Mouse (Mus musculus) adrenal gland, postnatal 14 days (tissue): ENCODE measurements around the gene Atrnl1. TPM values are rescaled to one million over a fixed set of nuclear protein-coding genes. Genes with fewer than 3 reads are reported as not detected.
A peak's percentile ranks its signal among the peaks of the same experiment; 100 is the strongest.
"Not testable (repeated sequence)": the region's sequence is repeated elsewhere in the genome, so short reads cannot be mapped to it uniquely, and the experiment has no call there.

Experiments used
- DNase-seq: peaks from one replicate; pipeline ENCODE4 v3.0.0; 2021; ENCODE audit warnings: mixed read lengths
- total RNA-seq: library from RNA; stranded (reverse); gene quantifications from 2 replicates; pipeline ENCODE4 v1.2.3, GENCODE M21; 2021

The Atrnl1 gene
- total RNA-seq, 1 experiment from 2014 or later: 29.0 TPM

DNA sequence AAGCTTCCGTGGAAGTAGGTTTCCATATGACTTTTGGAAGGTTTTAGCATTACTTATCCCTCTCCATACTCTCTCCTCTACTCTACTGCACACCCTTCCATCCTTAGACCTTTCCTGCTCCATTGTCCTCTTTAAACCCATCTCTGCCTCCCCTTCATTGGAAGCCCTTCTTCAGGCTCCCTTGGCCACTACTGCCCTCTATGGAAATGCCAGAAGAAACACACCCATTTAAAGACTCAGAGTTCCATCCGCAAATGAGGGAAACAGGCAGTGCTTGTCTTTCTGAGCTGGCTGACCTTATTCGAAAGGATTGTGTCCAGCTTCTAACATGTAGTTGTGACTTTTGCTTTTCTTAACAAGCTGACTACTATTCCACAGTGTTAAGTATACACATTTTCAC lies 81.7 kb downstream of the Atrnl1 start:
- DNase-seq: no peak

DNA sequence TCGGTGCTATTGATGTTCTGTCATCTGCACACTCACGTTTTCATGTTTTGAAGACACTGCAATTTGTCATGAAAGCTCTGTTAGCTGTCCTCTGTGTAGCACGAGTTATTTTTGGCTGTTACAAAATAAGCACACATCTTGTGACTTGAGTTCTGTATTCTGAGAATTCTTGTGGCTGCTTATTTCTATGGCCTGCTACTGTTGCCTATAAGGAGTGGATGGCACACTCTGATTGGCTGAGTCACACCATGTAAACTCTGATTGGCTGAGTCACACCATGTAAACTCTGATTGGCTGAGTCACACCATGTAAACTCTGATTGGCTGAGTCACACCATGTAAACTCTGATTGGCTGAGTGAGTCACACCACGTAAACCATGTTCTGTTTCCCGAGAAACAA lies 85.9 kb downstream of the Atrnl1 start:
- DNase-seq: not testable (repeated sequence)

DNA sequence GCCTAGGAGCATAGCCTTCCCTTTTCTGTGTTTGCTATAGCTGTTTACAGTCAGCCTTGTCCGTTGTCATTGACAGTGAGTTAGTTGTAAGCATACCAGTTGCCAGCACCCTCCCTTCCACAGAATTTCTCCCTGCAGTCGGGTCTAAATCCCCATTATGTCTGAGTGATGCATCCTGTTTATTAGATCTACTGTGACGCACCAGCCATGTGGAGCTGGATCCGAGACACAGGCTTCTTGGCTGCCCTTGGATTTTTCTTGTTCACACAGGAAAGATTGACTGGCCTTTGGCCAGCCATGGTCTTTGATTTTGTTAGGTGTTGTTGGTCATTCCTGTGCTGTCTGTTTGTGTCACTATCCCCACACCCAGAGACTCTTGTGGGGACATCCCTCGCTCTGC lies 102.3 kb downstream of the Atrnl1 start:
- DNase-seq: peak; percentile 67

DNA sequence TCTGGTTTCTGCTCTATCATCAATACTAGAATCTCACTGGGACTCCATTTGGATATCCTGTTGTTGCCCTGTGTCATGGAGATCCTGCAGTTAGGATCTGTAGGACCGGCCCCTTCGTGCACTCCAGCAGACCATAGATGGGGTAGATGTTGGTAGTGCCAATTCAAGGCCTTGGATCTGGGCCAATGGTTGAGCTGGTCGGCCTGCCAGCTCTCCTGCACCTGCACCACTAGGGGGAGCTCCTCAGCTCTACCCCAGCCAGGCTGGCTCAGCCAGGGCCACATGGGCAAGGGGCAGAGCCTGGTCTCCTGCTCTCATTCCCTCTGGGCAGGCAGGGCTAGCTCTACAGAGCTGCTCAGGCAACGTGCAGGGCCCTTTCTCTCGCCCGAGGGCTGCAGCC lies 114.1 kb downstream of the Atrnl1 start:
- DNase-seq: peak; percentile 83

DNA sequence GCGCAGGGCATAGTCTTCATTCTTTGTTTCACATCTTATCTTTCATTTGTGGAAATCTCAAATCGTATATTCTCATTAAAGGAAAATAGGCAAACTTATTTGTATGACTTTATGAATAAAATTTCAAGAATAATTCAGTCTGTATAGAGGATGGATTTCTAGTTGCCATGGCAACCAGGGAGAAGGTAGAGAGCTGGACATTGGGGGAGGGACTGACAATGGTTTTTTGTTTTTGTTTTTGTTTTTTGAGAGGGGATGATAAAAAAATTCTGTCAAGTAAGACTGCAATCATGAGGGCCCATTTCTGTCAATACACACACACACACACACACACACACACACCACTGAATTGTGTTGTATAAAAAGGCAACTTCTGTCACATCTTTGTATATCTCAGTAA lies 114.5 kb downstream of the Atrnl1 start:
- DNase-seq: no peak

DNA sequence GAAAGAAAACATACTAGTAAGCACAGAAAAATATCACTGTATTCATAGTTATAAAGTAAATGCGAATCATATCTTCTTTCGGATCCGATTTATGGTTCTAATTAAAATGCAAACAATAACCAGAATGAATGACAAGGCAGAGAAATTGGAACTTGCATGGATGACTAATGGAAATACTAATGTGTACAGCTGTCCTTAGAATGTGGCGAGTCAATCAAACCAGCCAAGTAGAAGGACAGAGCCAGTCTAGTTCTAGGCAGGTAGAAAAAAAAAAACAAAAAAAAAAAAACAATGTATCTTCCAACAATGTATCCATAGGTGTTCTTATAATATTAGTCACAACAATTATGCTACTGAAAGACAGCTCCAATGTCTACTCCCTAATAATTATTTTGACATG lies 116.2 kb downstream of the Atrnl1 start:
- DNase-seq: no peak

DNA sequence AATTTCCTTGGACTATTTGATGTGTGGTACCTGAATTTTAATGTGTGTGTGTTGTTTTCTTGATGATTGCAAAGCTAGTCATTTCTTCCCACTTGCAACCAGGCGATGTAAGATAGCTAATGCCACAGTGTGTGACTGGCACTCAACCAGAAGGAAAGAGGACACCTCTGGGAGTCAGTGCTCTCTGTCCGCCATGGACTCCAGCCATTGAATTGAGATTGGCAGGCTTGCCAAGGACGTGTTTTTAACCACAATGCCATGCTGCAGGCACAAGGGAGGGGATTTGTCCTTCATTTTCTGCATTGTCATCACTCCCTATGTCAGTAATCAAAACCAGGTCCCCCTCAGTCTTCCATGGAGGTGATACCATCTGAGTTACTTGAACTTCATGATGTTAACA lies 126.6 kb downstream of the Atrnl1 start:
- peak; percentile 55 for DNase-seq

DNA sequence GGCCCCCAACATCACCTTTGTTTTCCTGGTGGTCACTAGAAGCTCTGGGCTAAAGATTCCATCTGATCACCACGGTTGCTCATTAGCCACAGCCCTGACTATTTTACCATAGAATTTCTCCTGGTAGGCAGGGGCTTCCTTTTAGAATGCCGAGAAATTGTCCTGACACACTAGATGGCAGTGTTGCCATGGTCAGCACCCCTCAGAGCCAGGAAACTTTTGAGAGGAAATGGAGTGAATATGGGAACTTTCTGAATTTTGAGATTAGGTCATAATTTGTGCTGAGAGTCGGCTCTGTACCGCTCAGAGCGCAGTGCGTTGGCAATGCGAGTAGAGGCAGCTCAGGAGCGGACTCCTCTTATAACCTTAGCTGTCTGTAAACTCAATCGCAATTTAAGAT lies 134.7 kb downstream of the Atrnl1 start:
- DNase-seq: peak; percentile 39

DNA sequence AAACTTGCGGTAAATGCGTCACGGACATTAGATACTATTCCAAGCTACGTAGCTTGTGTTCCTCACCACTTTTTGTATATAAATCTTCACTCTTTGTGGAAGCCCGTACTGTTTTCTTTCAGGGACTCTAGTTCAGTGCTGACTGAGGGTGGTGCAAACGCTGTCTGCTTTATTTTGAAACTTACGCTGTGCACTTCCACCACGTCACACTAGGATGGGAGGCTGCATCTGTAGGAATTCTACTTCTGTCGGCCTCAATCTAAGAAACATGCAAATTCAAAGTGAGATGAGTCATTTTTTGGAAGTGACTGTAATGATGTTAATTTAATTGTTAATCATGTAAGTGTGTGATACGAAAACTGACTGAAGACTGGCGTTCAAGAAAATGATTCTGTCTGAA lies 135.7 kb downstream of the Atrnl1 start:
- DNase-seq: no peak

DNA sequence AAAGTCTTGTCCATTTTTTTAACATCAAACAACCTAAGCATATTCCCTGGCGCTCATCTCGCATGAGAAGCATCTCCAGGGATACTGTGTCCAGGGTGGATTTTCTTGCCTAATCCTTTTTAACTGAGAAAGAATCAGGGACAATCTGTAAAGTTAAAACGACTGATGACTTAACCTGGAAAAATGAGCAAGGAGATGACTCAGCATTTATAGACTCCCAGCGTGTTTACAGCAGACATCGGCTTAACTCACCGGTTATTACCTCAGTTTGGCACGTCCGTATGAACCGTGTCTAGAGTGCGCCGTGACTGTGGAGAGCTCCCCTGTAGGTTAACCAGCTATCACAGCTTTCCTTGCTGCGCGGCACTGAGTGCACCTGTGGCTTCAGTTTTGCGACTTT lies 141.4 kb downstream of the Atrnl1 start:
- DNase-seq: no peak

DNA sequence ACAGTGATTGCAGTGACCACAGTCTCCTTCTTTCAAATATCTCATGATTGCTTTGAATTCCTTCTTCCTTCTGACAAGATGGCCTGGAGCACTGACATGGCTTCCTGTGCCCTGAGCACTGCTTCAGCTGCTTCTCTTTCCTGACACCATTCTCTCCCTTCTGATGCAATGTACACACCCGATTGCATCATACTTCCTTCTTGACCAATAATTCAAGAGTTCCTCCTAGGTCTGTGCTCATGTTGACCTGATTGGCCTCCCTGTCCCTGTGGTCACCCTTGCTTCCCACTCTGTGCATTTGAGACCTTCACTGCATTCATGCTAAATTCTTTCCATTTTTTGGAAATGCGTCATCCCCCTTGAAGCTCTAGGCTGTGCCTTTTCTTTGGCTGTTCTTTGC lies 151.7 kb downstream of the Atrnl1 start:
- DNase-seq: no peak

DNA sequence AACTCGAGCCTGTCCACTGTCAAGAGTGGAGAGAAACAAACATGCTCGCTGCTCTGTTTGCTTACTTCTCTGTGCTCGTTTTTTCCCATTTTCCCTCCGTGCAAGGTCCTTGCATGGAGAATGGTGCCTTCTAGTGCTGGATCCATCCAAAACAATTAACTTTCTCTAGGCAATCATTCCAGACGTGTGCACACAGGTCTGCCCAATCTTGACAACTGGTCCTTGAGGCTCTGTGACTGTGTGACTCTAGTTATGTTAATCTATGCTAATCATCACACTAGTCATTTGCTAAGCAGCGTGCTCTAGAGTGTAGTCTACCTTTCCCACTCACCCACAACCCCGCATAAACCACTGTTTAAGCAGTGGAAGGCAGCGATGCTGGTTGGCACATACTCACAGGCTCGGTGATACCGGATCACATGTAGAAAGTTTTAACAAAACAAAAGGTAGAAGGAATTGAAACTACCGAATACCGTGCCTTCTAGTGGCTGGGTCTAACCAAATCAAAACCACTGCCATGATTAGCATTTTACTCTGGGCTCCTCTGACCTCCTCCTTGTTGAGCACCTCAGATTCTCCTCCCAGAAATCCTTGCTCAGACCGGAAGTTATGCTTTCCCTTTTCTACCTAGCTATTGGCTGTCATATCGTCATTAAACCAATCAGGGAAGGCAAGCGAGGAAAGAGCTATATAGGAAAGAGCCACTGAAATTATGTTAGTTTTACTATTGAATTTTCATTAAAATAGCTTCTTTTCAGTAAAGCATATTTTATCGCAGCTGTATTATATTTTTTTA lies 153.9 kb downstream of the Atrnl1 start:
- DNase-seq: no peak

DNA sequence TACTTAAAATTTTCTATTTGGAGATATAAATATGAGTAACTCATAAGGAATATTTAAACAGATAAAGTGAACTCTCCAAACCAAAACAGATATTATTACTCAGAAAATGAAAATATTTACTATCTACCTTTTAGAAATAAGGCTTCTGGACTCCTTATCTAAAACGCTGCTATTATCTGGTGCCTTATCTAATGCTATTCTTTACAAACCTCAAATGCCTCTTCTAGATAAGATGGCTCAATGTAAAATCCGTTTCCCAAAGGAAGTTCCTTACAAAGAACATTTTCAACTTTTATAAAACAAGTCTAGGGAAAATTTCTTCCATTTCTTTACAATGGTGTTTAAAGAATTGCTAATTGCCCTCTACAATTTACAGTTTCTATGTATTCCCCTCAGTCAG lies 156.2 kb downstream of the Atrnl1 start:
- no peak for DNase-seq

DNA sequence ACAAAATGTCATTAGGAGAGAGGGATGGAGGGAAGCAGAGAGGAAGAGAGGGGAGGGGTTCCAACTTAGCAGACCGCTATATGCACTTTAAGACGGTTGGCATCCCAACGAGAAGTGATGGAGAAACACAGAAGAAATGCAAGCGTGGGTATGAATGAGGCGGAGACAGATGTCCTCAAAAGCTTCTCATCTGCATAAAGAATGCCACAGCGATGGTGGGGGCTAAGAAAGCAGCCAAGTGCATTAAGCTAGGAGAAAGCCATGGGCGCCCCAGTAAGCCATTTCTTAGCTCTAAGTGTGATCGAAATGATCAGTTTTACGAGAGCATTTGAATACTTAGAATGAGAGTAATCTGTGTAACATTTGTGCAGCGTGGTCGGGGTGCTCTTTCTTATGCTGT lies 157.8 kb downstream of the Atrnl1 start:
- DNase-seq: no peak

DNA sequence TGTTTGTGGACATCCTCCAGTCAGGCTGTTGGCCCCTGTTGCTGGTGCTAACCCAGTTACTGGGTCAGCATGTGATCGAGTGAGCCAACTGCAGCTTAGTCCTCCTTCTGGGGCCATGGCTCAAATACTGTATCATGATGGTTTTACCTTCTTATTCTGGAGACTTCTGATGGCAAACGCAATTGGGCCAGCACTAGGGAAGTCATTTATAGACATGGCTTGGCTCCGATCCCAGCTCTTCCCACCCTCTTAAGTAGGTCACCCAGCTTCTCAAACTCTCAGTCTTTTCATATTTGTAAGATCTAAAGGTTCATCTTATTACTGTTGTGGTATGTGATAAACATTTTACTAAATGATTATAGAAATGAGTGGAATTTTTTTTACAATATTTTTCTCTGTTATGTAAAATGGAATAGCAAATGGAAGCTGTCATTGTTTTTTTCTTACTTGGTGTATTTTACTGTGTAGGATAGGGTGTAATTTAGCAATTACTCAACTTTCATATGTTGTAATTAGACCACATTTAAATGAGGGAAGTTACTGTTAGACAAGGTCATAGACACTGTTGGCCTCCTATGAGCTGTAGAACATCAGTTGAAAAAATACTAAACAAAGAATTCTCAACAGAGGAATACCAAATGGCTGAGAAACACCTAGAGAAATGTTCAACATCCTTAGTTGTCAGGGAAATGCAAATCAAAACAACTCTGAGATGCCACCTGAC lies 171.7 kb downstream of the Atrnl1 start:
- no peak for DNase-seq

DNA sequence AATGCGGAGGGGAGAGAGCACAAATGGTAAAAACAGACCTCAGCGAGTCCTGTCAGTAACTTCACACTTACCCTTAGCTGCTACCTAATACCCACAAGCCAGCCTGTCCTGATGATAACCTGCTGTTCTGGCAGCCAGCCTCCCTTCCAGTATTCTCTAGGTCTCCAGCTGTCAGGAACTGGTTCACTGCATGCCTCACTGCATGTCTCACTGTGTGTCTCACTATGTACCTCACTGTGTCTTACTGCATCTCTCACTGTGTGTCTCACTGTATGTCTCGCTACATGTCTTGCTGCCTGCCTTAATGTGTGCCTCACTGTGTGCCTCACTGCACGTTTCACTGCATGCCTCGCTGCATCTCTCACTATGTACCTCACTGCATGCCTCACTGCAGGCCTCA lies 175.9 kb downstream of the Atrnl1 start:
- DNase-seq: no peak

DNA sequence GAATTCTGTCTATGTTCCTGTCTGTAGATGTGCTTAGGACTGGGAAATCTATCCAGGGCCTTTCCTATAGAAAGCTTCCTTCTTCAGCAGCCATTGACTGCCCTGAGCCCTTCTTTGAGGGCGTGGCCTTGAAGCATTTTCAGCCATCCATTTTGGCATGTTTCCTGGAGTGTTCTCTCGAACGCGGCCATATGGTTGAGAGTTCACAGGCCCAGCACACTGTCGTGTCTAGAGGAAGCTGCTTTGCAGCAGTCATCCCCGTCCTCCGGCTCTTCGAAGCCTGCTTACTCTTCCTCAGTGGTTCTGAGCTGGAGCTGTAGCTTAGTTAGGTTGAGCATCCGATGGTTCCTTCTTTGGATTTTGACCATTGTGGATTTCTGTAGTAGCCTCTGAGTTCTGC lies 191.4 kb downstream of the Atrnl1 start:
- no peak for DNase-seq

DNA sequence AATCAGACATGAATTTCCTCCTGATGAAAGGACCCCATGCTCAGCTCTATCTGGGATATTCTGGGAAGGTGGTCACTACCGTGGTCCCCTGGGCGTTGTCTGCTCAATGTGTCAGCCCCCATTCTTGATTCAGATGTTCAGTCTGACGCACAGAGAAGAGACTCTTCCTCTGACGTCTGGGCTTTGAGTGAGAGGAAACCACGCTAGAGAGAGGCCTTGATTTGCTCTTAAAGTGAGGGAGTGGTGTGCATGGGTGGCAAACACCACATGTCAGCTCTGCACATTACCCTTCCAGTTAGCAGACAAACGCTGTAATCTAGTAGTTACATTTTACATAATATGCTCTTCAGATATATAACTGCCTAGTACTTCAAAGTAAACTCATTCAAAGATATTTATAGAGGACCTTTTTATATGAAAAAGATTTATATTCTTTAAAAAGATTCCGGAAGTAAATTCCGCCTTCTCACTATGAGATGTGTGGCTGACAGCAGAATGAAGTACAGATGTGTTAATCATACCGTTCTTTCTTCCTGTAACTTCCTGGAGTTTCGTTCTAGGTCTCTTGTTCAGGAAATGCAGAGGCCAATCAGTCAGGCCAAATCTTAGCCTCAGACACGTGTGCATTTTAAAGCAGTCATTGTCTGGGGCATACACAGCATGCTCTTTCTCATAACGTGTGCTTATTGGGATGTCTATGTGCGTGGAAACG lies 192.1 kb downstream of the Atrnl1 start:
- no peak for DNase-seq

DNA sequence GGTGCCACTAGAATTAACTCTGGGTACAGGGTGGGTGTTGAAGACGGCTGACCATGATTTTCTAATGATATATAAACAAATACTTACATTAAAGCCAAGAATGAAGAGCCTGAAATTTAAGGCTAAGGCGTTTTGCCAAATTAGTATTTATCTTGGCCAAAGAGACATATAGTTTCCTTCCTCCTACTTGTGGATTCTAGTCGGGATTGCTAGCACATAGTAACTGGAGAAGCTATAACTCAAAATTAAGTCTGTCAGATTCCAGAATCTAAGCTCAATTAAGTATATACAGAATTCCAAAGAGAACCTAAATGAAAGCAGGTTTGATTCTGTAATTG lies 192.6 kb downstream of the Atrnl1 start:
- DNase-seq: no peak

DNA sequence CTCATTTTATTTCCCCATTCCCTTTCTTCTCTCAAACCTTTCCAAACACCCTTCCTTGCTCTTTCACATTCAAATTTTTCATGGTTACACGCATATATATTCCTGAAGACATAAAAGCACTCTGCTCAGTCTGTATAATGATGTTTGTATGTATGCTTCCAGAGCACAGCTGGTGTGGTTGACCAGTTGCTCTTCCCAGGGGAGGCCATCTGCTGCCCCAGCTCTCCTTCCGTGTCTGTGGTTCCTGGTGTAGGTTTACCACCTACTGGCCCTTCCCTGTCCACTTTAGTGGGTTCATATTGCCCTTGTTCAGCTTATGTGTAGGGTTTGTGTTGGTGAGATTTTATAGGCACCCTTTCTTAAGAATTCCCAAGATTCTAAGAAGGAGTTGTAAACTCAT lies 197.5 kb downstream of the Atrnl1 start:
- no peak for DNase-seq

DNA sequence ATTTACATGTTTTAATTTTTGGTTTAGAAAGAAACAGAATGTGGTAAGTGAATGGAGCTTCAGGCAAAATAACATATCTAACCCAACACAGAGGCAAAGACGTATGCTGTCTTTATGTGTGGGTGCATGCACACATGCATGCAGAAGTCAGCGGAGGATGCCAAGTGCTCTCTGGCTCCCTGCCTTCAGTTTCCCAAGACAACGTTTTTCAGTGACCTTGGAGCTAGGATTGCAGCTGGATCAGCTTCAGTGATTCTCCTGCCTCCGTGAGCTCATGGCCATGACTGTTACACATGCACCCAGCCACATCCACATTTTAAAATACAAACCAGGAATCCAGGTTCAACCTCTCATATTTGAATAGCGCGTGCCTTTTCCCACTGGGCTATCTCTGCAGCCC lies 203.5 kb downstream of the Atrnl1 start:
- DNase-seq: peak; percentile 59

DNA sequence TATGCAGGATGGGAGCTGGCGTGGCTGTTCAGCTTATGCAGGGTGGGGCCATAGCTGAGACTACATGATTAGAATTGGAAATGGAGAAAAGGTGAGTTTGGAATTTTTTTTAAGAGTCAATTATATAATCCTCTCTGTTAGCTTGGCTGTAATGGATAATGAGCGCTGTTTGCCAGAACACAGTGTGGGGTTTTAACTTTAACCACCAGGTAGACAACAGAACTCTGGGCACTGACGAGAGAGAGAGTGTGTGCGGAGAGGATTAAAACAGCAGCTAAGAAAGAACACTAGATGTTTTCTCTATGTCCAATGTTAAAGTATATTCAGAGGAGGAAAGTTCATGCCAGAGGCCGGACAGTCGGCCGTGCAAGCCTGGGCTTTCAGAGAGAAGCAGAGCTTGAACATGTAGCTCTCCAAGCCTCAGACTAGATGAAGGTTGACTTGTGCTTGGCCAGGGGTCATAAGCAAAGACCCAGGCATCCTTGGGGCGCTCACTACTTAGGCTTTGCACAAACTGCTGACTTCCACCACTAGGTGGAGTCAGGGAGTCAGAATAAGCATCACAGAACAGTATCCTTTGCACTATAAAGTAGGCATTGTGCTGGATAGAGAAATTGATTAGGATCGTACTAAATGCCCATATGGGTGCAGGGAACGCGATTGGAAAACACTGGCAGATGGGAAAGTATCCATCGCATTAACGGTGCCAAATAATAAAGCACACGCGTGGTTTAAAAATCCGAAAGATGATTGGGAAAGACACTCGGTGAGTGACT lies 205.6 kb downstream of the Atrnl1 start:
- DNase-seq: peak; percentile 31

DNA sequence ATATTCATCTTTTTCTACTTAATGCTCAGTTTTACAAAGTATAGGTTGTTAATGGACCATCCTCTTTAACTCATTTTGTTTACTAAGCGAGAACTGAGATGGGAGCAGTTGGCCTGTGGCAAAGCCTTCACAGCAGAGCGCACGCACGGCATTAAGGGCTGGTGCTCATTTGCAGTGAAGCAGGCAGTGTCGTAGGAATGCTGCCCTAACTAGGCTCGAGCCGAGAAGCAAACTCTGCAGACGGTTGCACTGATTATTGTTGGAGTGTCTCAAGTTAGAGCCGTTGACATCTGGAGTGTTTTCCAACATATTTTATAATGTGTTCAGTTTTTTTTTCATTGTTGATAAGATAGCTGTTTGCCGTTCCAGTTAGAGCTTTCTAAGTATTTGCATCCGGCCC lies 206.9 kb downstream of the Atrnl1 start:
- no peak for DNase-seq
